Mouse (Mus musculus): Measurements from ENCODE around the gene Ankmy1. TPM values are rescaled to one million over a fixed set of nuclear protein-coding genes. Genes with fewer than 3 reads are reported as not detected.

The Ankmy1 gene
- 1.6 TPM for total RNA-seq (2023)

DNA sequence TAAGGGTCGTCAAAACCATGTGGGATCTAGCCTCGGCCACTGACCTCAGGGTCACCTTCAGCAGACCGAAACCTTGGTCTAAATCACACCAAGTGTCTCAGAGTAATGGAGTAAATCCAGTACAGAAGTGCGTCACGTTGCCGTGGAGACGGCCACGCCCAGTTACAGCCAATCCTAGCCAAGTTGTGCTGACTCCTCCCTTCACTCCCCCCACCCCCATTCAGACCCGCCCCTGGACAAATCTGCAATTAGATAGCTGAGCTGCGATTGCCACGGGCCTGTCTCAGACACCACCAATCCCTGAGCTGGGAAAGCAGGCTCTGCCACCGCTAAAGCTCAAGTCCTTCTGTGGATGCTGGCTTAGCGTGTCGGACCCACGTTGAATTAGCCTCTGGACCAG, at the start of gene Ankmy1:
Ankmy1 (minus strand) TSS at position 121 of the 400 bp plus-strand sequence.

GRCm38 (mm10) chr1:92950607-92951006, 47.9 kb upstream of the Ankmy1 start, which contains the start of gene Gpr35:
Gpr35 (plus strand) TSS chr1:92950865.

DNA sequence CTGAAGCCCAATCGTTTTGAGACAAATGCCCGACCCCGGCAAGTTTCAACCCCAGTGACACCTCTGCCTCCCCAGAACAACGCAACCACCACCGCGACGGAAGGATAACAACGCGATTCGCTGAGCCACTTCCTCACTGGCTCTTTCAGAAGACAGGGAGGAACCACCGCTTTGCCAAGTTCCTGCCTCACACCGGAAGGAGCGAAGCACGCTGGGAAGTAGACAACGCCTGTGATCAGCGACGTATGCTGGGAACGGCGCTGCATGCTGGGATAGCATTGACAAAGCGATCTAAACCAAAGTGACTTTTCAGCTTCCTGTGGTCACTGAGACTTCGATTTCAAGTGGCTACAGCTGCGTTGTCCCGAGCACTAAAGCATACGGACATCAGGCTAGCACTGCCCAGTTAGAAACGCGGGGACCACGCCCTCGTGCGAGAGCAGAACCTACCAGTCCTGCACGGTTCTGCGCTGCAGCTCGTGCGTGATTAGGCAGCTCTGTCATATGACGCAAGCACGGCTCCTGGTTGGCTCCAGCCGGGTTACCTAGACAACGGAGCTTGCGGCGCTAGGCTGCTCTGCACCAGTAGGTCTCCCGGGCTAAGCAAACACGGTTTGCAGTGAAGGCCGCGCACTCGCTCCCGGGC, 31.6 kb upstream of the Ankmy1 start, which contains the start of gene Capn10:
Capn10 (plus strand) TSS at position 195 of the 646 bp plus-strand sequence.

GRCm38 (mm10) chr1:92910239-92910885, 7.7 kb upstream of the Ankmy1 start, which contains the start of gene Rnpepl1:
Rnpepl1 (plus strand) TSS chr1:92910783.

GRCm38 (mm10) chr1:92906779-92907631, 4.3 kb upstream of the Ankmy1 start, which contains the start of gene Dusp28:
Dusp28 (plus strand) TSS chr1:92906981.

DNA sequence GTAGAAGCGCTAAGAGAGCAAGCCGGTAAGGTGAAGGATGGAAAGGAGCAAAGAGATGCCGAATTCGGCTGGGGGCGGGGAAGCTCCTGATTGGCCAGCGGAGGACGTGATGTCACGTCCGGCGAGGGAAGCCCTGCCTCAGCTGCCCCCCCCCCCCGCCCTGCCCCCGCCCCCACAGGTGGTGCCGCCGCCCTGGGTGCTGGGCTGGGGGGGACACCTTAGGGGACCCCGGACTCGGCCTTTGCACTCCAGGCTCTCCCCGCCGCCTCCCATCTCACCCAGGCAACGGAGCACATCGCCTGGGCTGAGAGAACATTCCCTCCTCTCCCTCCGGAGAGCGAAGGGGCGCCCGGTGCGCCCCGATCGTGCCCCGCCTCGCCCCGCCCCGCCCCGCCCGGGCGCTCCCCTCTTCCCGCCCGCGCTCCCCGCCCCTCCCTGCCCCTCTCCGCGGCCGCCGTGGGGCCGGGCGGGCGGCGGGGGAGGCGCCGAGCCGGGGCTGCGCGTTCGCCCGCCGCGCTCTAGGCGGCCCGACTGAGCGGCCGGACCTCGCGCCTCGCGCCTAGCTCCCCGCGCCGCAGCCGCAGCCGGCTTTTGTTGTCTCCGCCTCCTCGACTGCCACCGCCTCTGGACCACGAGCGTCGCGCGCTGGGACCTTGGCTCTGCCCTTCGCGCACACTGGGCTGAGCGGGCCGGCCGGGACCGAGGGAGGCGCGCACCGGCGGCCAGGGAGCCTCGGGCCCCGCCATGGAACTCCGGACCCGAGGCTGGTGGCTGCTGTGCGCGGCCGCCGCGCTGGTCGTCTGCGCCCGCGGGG, 71.3 kb downstream of the Ankmy1 start, which contains the start of gene Gpc1:
Gpc1 (plus strand) TSS at position 458 of the 814 bp plus-strand sequence.

Other genes starting within 250 kb of the Ankmy1 start
- gene Gpc1, start 71.3 kb downstream of the Ankmy1 start, total RNA-seq (2023): 5.1 TPM
- 5.8 TPM for gene Dusp28, start 4.1 kb upstream of the Ankmy1 start, total RNA-seq (2023)
- gene Rnpepl1, start 7.9 kb upstream of the Ankmy1 start, total RNA-seq (2023): 89.5 TPM
- 14.6 TPM for gene Capn10, start 31.5 kb upstream of the Ankmy1 start, total RNA-seq (2023)
- 0.77 TPM for gene Gpr35, start 48.0 kb upstream of the Ankmy1 start, total RNA-seq (2023)
- gene Aqp12, start 103.4 kb upstream of the Ankmy1 start, total RNA-seq (2023): not detected
- gene Kif1a, start 199.0 kb upstream of the Ankmy1 start, total RNA-seq (2023): not detected
- gene Agxt, start 232.3 kb upstream of the Ankmy1 start, total RNA-seq (2023): not detected